Mouse (Mus musculus) thymus, postnatal 25 days (tissue): ENCODE results near the gene Nupr1.

Experiments
- DNase-seq: peaks from one replicate; pipeline ENCODE4 v3.0.0; 2022

Nupr1 gene

GRCm38 (mm10) chr7:126595890-126596289 lies 34.8 kb downstream of the Nupr1 start:
- no peak for DNase-seq

- no peak for DNase-seq
Observed at GRCm38 (mm10) chr7:126594862-126595561, 35.6 kb downstream of the Nupr1 start, which contains the start of gene Il27. Gene Il27 (minus strand): TSS chr7:126594941.

GRCm38 (mm10) chr7:126587779-126588178 lies 42.9 kb downstream of the Nupr1 start:
- no peak for DNase-seq

GRCm38 (mm10) chr7:126586839-126587238 lies 43.8 kb downstream of the Nupr1 start:
- DNase-seq: no peak

- DNase-seq: no peak
Observed at GRCm38 (mm10) chr7:126585717-126586116, 44.9 kb downstream of the Nupr1 start, which contains the start of gene Cln3. Gene Cln3 (minus strand): TSS chr7:126585817.

GRCm38 (mm10) chr7:126584506-126584977 lies 46.1 kb downstream of the Nupr1 start, which contains the start of gene Apobr:
Gene Apobr (plus strand): TSS chr7:126584942.
- peak; percentile 61 for DNase-seq

- DNase-seq: peak; percentile 25
Observed at GRCm38 (mm10) chr7:126583761-126584160, 46.9 kb downstream of the Nupr1 start.

- DNase-seq: peak; percentile 83
Observed at GRCm38 (mm10) chr7:126583251-126583709, 47.4 kb downstream of the Nupr1 start.

- DNase-seq: no peak
Observed at GRCm38 (mm10) chr7:126582759-126583158, 47.9 kb downstream of the Nupr1 start.

GRCm38 (mm10) chr7:126581661-126582060 lies 49.0 kb downstream of the Nupr1 start:
- no peak for DNase-seq

- peak; percentile 64 for DNase-seq
Observed at GRCm38 (mm10) chr7:126579172-126579571, 51.5 kb downstream of the Nupr1 start.

GRCm38 (mm10) chr7:126576946-126577345 lies 53.7 kb downstream of the Nupr1 start:
- peak; percentile 62 for DNase-seq
